Mouse (Mus musculus) ES-Bruce4 (cell line): ENCODE results near the gene Dad1.

ENCODE experiments used
- CTCF ChIP-seq: IDR thresholded peaks from one replicate; pipeline ENCODE4 v1.8.1; 2011; ENCODE audit warnings: low read depth, low read length
- POLR2A ChIP-seq: IDR thresholded peaks from one replicate; pipeline ENCODE4 v1.8.1; 2011; ENCODE audit warnings: low read length; ENCODE audit not compliant: insufficient read depth

- TF ChIP-seq CTCF (no peak), POLR2A (no peak)
These were observed 7.7 kb downstream of the Dad1 start for GRCm38 (mm10) chr14:54246232-54246631.
